Mouse (Mus musculus): ENCODE measurements around the gene 9530068E07Rik. TPM values are rescaled to one million over a fixed set of nuclear protein-coding genes. Genes with fewer than 3 reads are reported as not detected.

Gene 9530068E07Rik
- total RNA-seq, 2 experiments from 2014 or later: 75.4 to 81.3 TPM

GRCm38 (mm10) chr11:52419246-52419645 is 23.0 kb downstream of the 9530068E07Rik start:
- intact Hi-C loops (cut with DNase I): no loop called here
- DNase-seq: no peak

DNA sequence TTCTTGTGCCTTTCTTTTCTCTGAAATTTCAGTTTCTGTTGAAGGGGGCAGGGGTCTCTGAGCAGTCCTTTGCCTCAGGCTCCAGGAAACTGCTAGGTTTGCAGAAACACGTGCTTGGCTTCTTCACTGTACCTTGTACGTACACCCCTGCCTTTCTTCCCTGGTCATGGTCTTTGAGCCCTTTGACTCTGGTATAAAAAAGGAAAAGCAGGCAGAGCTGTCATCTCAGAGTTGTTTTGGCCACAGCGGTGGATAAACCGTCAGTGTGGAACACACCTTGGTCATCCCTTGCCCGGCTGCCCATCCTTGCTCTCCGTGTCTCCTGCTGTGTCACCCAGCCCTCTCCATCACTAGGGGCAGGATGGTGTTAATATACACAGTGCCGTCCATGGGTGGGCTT is 23.6 kb downstream of the 9530068E07Rik start:
- DNase-seq: no peak
- intact Hi-C loops (cut with DNase I): loop anchor here (2.0 to 10.0 kb wide), 3 partner anchors 345 to 835 kb away; partner anchors contain the start of gene Fstl4

DNA sequence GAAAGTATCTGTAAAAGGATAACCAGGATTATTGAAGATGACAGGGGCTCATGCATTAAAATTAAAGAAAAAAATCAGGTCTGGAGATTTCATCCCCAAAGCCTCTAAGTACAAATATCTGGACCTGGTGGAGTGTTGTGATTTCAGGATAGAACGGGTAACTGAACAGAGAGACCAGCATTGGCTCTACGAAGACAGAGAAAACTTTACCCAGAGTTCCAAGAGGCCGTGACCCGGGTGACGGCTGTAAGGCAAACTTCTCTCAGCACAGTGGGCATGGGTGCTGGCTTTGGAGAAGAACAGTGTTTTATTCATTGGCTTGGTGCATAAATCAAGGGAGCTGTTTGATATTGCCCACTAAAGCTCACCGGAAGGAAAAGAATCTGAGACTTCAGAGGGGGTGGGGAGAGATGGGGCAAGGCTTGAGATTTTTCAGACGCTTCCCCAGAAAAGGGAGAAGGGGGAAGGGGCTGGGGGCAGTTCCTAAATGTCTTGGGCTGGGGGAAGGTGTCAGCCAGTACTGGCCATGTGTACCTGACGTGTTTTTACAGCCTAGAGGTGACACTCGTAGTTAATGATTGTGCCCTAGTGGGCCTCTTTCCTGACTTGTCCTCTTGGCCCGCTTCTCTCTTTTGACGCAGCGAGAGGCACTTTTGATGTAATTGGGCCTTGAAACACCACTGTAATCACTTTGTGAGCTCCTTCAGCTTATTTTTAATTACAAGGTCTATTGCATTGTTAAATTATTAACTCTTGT is 24.2 kb downstream of the 9530068E07Rik start:
- intact Hi-C loops (cut with DNase I): loop anchor here (1.0 to 10.0 kb wide), 4 partner anchors 344 to 834 kb away; partner anchors contain the start of gene Fstl4
- DNase-seq: no peak

- peak; percentile 56 to 71 for DNase-seq
- intact Hi-C loops (cut with DNase I): loop anchor here (1.0 to 10.0 kb wide), 4 partner anchors 344 to 834 kb away; partner anchors contain the start of gene Fstl4
Measured at GRCm38 (mm10) chr11:52421053-52421778, 25.0 kb downstream of the 9530068E07Rik start.

GRCm38 (mm10) chr11:52429440-52429839 is 33.2 kb downstream of the 9530068E07Rik start:
- DNase-seq: no peak

DNA sequence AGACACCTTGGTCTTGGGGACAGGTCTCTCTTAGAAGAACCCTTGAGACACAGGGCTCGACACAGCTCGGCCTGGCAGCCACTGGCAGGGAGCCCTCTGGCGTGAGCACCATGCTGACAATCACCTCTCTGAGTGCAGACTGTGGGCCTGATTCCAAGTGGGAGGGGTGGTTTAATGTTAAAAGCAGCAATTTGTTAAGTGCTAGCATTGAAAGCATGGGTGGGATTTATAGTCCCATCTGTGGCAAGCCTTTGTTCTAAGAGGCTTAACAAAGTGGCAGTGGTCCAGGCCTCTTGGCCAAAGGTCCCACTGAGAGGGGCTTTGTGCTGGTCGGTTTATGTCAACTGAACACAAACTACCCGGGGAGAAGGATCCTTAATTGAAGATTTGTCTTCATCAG is 35.4 kb downstream of the 9530068E07Rik start:
- DNase-seq: no peak
- intact Hi-C loops (cut with DNase I): no loop called here

More at GRCm38 (mm10) chr11:52429440-52429839, 33.2 kb downstream of the 9530068E07Rik start:
- intact Hi-C loops (cut with DNase I): loop anchor here (10.0 kb wide), 1 partner anchor 335 kb away; the partner anchor contains the start of gene Fstl4

- intact Hi-C loops (cut with DNase I): no loop called here
- no peak for DNase-seq
Measured at GRCm38 (mm10) chr11:52432148-52432547, 35.9 kb downstream of the 9530068E07Rik start.

DNA sequence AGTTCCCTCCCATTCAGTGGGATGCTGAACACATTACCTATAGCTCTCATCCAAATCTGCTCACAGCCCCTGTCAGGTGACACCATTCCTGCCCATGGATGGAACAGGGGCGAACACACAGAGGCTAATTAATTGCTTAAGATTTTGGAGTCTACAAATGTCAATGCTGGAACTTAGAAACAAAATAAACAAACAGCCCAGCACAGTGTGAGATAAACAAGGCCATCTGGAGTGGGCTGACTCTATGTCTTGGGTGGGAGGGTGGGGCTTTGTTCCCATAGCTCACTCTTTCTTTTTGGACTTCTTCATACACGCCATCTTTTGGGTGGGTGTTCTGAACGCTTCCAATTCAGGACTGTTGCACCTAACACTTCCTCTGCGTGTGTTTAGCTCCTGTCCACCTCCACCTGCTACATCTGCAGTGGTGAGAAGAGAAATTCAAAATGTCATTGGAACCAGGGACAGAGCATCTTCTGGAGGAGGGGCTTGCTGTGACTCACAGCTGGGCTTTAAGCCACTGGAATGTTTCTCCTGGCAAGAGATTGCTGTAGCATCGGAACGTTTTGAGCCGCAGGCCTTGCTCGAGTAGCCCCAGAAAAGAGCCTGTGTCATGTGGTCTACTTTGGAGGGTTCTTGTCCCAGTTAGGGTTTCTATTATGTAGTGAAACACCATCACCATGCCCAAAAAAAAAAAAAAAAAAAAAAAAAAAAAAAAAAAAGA is 37.0 kb downstream of the 9530068E07Rik start:
- DNase-seq: peak; percentile 11 to 28
- intact Hi-C loops (cut with DNase I): no loop called here

DNA sequence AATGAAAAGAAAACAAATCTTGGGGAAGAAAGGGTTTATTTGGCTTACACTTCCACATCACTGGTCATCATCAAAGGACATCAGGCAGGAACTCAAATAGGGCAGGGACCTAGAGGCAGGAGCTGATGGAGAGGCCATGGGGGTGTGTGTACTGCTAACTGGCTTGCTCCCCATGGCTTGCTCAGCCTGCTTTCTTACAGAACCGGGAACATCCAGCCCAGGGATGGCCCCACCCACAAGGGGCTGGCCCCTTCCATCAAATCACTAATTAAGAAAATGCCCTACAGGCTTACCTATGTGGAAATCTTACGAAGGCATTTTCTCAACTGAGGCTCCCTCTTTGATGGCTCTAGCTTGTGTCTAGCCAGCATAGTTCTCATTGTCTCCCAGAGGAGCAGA is 37.6 kb downstream of the 9530068E07Rik start:
- intact Hi-C loops (cut with DNase I): no loop called here
- DNase-seq: no peak

DNA sequence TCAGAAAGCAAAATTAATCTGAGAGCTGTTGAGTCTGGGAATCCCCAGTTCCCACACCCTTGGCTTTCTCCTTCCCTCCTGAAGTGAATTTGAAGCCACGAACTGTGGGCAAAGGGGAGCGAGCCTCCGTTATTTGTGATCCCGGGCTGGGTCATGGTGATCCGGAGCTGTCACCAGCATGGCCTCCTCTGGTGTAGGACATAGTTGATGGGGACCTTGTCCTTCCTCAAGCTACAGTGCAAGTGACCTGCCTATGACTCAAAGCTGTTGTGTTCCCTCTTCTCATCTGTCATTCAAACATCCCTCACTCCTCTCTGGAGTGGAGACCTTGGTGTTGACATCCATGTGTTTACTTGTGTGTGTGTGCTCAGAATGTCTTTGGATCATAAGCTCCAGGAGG is 39.2 kb downstream of the 9530068E07Rik start:
- intact Hi-C loops (cut with DNase I): no loop called here

DNA sequence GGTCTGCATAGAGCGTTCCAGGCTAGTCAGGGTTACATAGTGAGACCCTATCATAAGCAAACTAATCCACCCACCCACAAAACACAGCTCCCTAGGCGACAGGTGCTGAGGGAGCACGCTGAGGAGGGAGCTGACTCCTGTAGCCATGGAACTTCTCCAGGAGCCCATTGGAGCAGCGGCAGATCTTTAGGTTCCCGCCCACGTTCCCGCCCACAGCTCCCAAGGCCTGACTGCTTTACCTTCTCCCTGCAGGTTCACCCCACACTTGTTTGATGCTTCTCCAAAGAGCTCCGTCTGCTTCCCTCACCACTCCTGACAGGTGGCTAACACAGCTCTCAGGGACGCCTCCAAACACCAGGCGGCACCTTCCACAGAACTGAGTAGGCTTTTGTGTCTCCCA is 40.9 kb downstream of the 9530068E07Rik start:
- intact Hi-C loops (cut with DNase I): no loop called here
- DNase-seq: no peak

More for the DNA sequence above, 39.2 kb downstream of the 9530068E07Rik start:
- DNase-seq: no peak

DNA sequence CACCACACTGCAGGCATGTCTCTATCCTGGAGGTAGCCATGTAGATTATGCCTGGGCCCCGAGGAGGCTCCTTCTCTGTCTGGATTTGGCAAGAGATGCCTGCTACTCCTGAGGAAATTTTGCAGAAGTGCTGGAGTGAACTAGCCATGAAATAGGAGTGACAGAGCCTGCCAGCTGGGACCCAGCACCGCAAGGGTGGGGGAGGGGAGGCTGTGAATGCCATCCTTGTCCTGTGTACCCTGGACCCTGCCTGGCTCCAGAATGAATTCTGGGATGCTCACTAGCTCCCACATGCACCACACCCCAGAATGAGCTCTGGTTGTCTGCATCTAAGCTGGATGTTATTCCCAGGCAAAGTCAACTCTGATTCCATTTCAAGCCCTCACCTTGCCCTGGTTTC is 44.9 kb downstream of the 9530068E07Rik start:
- no peak for DNase-seq
- intact Hi-C loops (cut with DNase I): no loop called here

GRCm38 (mm10) chr11:52447242-52447641 is 51.0 kb downstream of the 9530068E07Rik start:
- peak; percentile 59 to 63 for DNase-seq
- intact Hi-C loops (cut with DNase I): loop anchor here (1.0 kb wide), 1 partner anchor 48 kb away; no protein-coding TSS in a partner anchor

DNA sequence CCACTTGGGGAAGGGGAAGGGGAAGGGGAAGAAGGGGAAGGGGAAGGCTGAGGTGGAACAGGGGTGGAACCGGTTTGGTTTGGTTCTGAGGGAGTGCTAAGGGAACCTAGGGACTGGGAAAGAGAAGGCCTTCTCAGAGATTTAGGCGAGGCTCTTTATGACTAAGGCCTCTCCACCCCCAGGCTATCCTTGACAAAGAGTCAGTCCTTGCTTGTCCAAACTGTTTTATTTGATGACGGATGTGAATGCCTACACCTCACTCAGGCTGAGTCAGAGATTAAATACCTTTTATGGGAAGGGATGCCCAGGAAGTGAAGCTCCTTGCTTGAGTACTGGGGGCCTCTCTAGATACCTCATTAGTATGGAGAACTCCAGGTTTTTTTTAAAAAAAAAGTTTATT is 52.8 kb downstream of the 9530068E07Rik start:
- intact Hi-C loops (cut with DNase I): no loop called here
- no peak for DNase-seq

DNA sequence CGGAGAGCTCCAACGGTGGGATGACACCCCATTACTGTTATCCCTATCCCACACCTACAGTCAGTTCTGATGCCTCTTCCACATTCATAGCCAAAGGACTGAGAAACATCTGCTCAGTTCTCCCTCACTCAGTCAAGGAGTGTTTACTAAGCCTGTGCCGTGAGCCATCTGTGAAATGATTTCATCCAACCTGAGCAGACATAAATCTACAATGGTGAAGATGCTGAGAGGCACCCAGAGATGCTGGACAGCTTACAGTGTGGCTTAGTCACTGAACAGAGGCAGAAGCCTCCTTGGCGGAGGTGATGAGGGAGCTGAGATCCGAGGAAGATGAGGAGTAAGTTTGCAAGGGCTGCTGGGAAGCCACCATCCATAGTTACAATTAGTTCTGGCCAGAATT is 62.1 kb downstream of the 9530068E07Rik start:
- no peak for DNase-seq
- intact Hi-C loops (cut with DNase I): no loop called here

Other genes with a start within 250 kb of the 9530068E07Rik start
- gene Olfr1371, start 182.4 kb upstream of the 9530068E07Rik start, total RNA-seq (2021): not detected
- gene Skp1a, start 164.4 kb upstream of the 9530068E07Rik start, total RNA-seq (2021): 100 to 1,000 TPM; 241 to 246 TPM
- 1 to 10 TPM in 1 of 2 experiments, under 1 TPM in 1; 0.65 to 1.2 TPM for gene Tcf7, start 113.4 kb upstream of the 9530068E07Rik start, total RNA-seq (2021)
- gene Vdac1, start 35.6 kb upstream of the 9530068E07Rik start, total RNA-seq (2021): 1,000 to 10,000 TPM; 1,074 to 1,088 TPM

All from heart, postnatal 36 days (tissue).